Mouse (Mus musculus) kidney, postnatal 0 days (tissue): ENCODE data around the gene Cd3g. TPM values are rescaled to one million over a fixed set of nuclear protein-coding genes. Genes with fewer than 3 reads are reported as not detected.
A peak's percentile ranks its signal among the peaks of the same experiment; 100 is the strongest.

Source experiments
- ATAC-seq: fragments of 200-750 bp; cut with Nextera tagmentation; replicated peaks from 2 replicates; pipeline ENCODE4 v1.8.0; 2017; ENCODE audit warnings: low read depth, moderate number of reproducible peaks, moderate TSS enrichment, moderate library complexity; ENCODE audit not compliant: low FRiP score
- DNase-seq: peaks from one replicate; pipeline ENCODE4 v3.0.0-alpha.2; 2016; ENCODE audit warnings: low spot score
- H3K27ac ChIP-seq: fragments of 300-500 bp; sonication (generic); 2 replicates; pipeline ENCODE4 v1.5.1; 2014; ENCODE audit warnings: mild to moderate bottlenecking
- H3K27me3 ChIP-seq: fragments of 300-500 bp; sonication (generic); 2 replicates; pipeline ENCODE4 v1.6.1; 2014; ENCODE audit warnings: low read length, mixed read lengths; ENCODE audit not compliant: insufficient read depth
- H3K36me3 ChIP-seq: fragments of 300-500 bp; sonication (generic); 2 replicates; pipeline ENCODE4 v1.6.1; 2014; ENCODE audit warnings: low read length, mixed read lengths; ENCODE audit not compliant: insufficient read depth
- H3K4me1 ChIP-seq: fragments of 300-500 bp; sonication (generic); replicated peaks from 2 replicates; pipeline ENCODE4 v1.6.1; 2014; ENCODE audit warnings: antibody characterized with exemption, low read length, mixed read lengths; ENCODE audit not compliant: insufficient read depth
- H3K4me2 ChIP-seq: fragments of 300-500 bp; sonication (generic); 2 replicates; pipeline ENCODE4 v1.6.1; 2014; ENCODE audit warnings: mild to moderate bottlenecking, low read length, moderate library complexity, mixed read lengths
- H3K4me3 ChIP-seq: fragments of 300-500 bp; sonication (generic); replicated peaks from 2 replicates; pipeline ENCODE4 v1.5.1; 2014; ENCODE audit warnings: low read depth, low read length
- H3K9ac ChIP-seq: fragments of 300-500 bp; sonication (generic); 2 replicates; pipeline ENCODE4 v1.6.1; 2014; ENCODE audit warnings: low read depth, low read length
- H3K9me3 ChIP-seq: fragments of 300-500 bp; sonication (generic); replicated peaks from 2 replicates; pipeline ENCODE4 v1.6.1; 2016; ENCODE audit warnings: low read length, inconsistent platforms, mixed read lengths
- CTCF ChIP-seq: IDR thresholded peaks from 2 replicates; pipeline ENCODE4 v1.5.1; 2016; ENCODE audit warnings: antibody characterized with exemption, low read depth, mild to moderate bottlenecking, moderate library complexity
- WGBS: fragments of 180-500 bp; shearing (Covaris S2); extraction: QIAGEN DNeasy Blood & Tissue Kit; methylation state at CpG from one replicate; pipeline ENCODE4 v1.1.7; 2014; 5-methylcytosine and 5-hydroxymethylcytosine counted together
- polyA plus RNA-seq: library from polyadenylated mRNA; unstranded; fragments of >200 nt; fragmentation: Nextera tagmentation; extraction: Ambion mirVana; gene quantifications from 2 replicates; pipeline ENCODE4 v1.2.1, GENCODE M21; 2015

Cd3g gene
- polyA plus RNA-seq, 1 experiment from 2014 or later, result not detected

GRCm38 (mm10) chr9:44992271-44992670, 12.0 kb upstream of the Cd3g start:
- Histone ChIP-seq H3K4me1 (no peaks in the 10 kb centered on the region), H3K9ac (no peak overlapping the region), H3K4me2 (no peak overlapping the region), H3K9me3 (no peaks in the 10 kb centered on the region), H3K27ac (no peak overlapping the region), H3K27me3 (no peaks in the 10 kb centered on the region), H3K36me3 (no peaks in the 10 kb centered on the region), H3K4me3 (no peak overlapping the region)
- no peak for TF ChIP-seq CTCF
- no peak for ATAC-seq
- DNase-seq, result no peak

DNA sequence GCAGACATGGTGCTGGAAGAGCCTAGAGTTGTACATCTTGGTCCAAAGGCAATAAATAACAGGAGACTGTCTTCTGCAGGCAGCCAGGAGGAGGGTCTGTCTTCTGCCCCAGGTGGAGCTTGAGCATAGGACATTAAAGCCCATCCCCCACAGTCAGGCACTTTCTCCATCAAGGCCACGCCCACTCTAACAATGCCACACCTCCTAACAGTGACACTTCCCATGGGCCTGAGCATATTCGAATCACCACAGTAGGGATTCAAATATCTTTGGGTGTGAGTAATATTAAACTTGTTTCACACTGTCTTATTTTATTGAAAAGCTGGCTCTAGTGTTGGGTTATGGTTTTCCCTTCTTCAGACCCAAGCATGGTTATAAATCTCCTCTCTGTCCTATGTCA, 11.6 kb upstream of the Cd3g start:
- Histone ChIP-seq H3K27me3 (no peaks in the 10 kb centered on the region), H3K4me2 (no peak overlapping the region), H3K27ac (no peak overlapping the region), H3K4me1 (no peaks in the 10 kb centered on the region), H3K9ac (no peak overlapping the region), H3K36me3 (no peaks in the 10 kb centered on the region), H3K4me3 (no peak overlapping the region), H3K9me3 (no peaks in the 10 kb centered on the region)
- TF ChIP-seq CTCF, result no peak
- WGBS, result 89% methylated on average over 2 of the region's 2 CpGs
- ATAC-seq, result no peak
- DNase-seq, result no peak

DNA sequence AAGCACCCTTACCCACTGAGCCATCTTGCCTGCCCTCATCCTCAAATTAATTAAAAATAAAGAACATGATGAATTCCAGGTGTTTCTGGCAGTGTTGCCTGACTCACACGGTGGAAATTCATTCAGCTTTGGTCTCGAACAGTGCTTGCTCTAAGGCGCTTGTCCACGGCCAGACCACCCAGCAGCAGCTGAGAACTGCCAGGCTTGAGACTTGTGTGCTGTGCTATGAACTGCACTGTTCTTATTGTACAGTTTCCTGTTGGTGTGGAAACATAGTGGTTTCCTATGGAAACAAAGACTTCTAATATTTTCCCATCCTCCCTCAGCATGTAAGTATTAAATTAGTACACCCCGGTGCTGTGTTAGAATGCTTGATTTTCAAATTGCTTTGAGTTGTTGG, 6.7 kb upstream of the Cd3g start:
- Histone ChIP-seq H3K9ac (no peak overlapping the region), H3K4me2 (no peak overlapping the region), H3K27ac (no peak overlapping the region), H3K36me3 (no peaks in the 10 kb centered on the region), H3K4me3 (no peak overlapping the region), H3K9me3 (no peaks in the 10 kb centered on the region), H3K4me1 (no peaks in the 10 kb centered on the region), H3K27me3 (no peaks in the 10 kb centered on the region)
- DNase-seq, result no peak
- 58% methylated on average over 5 of the region's 5 CpGs for WGBS
- ATAC-seq, result no peak
- no peak for TF ChIP-seq CTCF

GRCm38 (mm10) chr9:44986242-44986781, 6.1 kb upstream of the Cd3g start:
- Histone ChIP-seq H3K4me2 (no peak overlapping the region), H3K27me3 (no peaks in the 10 kb centered on the region), H3K36me3 (no peaks in the 10 kb centered on the region), H3K4me3 (no peak overlapping the region), H3K9ac (no peak overlapping the region), H3K4me1 (no peaks in the 10 kb centered on the region), H3K27ac (no peak overlapping the region), H3K9me3 (no peaks in the 10 kb centered on the region)
- ATAC-seq (no peak), DNase-seq (peak; percentile 9)
- 48% methylated on average over 14 of the region's 14 CpGs for WGBS
- no peak for TF ChIP-seq CTCF

DNA sequence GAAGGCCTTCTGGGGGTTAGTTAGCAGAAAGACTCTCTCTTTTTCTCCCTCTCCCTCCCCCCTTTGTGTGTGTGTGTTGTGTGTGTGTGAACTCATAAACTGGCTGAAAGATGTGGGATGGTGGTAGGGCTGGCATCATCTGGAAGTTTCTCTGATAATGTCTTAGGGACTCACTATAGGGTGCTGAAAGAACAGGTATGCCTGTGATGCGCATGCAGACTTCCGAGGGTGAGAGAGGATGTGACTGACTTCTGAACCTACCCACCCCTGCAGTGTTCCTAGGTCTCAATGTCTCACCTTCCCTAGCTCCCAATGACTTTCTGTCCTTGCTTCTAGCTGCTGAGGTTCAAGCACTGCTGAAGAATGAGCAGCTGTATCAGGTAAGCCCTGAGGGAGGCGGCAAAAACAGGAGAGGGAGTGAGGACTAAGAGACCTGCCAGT, 5.5 kb upstream of the Cd3g start:
- Histone ChIP-seq H3K4me2 (no peak overlapping the region), H3K9me3 (no peaks in the 10 kb centered on the region), H3K4me3 (no peak overlapping the region), H3K36me3 (no peaks in the 10 kb centered on the region), H3K27ac (no peak overlapping the region), H3K9ac (no peak overlapping the region), H3K4me1 (no peaks in the 10 kb centered on the region), H3K27me3 (no peaks in the 10 kb centered on the region)
- 84% methylated on average over 3 of the region's 3 CpGs for WGBS
- TF ChIP-seq CTCF, result no peak
- no peak for DNase-seq
- no peak for ATAC-seq

DNA sequence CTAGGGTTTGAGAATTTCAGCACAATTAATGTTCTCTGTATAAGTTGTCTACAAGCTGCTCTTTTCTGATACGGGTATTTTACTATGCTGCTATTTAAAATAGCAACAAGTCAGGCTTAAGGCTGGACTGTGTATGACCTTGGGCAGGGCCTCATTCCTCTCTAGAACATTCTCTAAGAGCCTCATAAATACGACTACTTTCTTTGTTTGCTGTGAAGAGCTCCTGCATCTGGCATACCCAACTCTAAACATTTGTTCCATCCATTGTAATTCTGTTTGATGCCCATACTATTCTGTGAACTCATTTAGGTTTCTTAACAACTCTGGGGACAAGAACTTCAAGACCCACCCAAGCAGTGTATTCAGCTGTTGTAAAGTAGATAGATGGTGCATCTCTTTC, 2.8 kb upstream of the Cd3g start:
- no peak for DNase-seq
- H3K9ac ChIP-seq, result no peak overlapping the region
- no peaks in the 10 kb centered on the region for H3K4me1 ChIP-seq
- H3K27ac ChIP-seq, result no peak overlapping the region
- no peak overlapping the region for H3K4me3 ChIP-seq
- H3K36me3 ChIP-seq, result no peaks in the 10 kb centered on the region
- TF ChIP-seq CTCF, result no peak
- no peaks in the 10 kb centered on the region for H3K9me3 ChIP-seq
- H3K4me2 ChIP-seq, result no peak overlapping the region
- H3K27me3 ChIP-seq, result no peaks in the 10 kb centered on the region
- WGBS, result 57% methylated on average over 2 of the region's 2 CpGs
- ATAC-seq, result no peak

GRCm38 (mm10) chr9:44982531-44982930, 2.3 kb upstream of the Cd3g start:
- Histone ChIP-seq H3K9me3 (no peaks in the 10 kb centered on the region), H3K27me3 (no peaks in the 10 kb centered on the region), H3K4me2 (no peak overlapping the region), H3K9ac (no peak overlapping the region), H3K36me3 (no peaks in the 10 kb centered on the region), H3K4me3 (no peak overlapping the region), H3K27ac (no peak overlapping the region), H3K4me1 (no peaks in the 10 kb centered on the region)
- no peak for ATAC-seq
- WGBS, result 89% methylated on average over 3 of the region's 3 CpGs
- DNase-seq, result no peak
- TF ChIP-seq CTCF, result no peak
